Mouse (Mus musculus) erythroblast, embryonic 14.5 days (primary cell): Measurements from ENCODE around the gene Zfp988.
"Not testable (repeated sequence)": the region's sequence is repeated elsewhere in the genome, so short reads cannot be mapped to it uniquely, and the experiment has no call there.

Experiments
- GATA1 ChIP-seq: IDR thresholded peaks from 2 replicates; pipeline ENCODE4 v1.6.1; 2012; ENCODE audit warnings: low read length, inconsistent platforms, mixed read lengths
- TAL1 ChIP-seq: IDR thresholded peaks from 3 replicates; pipeline ENCODE4 v1.6.1; 2012; ENCODE audit warnings: low read length, inconsistent platforms, mixed read lengths

DNA sequence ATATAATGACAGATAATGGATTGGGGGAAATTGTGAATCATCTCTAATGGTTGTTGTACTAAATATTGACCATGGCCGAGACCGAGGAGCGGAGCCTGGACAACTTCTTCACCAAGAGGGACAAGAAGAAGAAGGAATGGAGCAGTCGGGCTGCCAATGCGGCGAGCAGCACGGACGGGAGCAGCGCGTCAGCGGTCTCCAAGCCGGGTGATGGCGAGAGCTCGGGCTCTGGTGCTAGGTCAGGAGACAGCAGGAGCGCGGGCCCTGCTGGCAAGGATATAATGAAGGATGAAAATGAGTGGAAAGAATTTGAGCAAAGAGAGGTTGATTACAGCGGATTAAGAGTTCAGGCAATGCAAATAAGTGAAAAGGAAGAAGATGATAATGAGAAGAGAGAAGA, 38.2 kb upstream of the Zfp988 start:
- not testable (repeated sequence) for TF ChIP-seq GATA1, TAL1
